Mouse (Mus musculus) spleen, postnatal 36 days (tissue): ENCODE data around the gene Trim71.
"Not testable (repeated sequence)": the region's sequence is repeated elsewhere in the genome, so short reads cannot be mapped to it uniquely, and the experiment has no call there.

Experiments
- DNase-seq, 2 experiments: peaks; one replicate each; pipeline ENCODE4 v3.0.0; 2022; ENCODE audit warnings: low spot score in 2 of 2, mixed read lengths in 1 of 2

Gene Trim71

DNA sequence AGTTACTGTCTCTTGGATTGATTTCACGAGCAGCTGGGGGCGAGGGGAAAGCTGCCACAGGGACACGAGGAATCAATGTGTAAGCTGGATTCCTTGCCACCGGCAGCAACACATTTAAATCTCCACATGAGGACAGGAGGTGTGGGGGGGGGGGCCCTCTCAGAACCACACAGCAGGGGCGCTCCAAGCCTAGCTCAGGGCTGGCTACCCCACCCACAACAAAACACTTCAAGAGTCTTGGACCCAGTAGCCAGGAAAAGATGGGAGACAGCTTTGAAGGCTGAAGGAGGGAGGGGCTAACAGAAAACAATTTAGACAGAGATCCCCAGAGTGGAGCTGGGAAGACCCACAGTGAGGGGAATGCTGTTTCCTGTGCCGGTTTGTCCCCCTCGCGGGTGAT, 38.3 kb downstream of the Trim71 start:
- DNase-seq, result no peak

- no peak for DNase-seq
These were observed 39.0 kb downstream of the Trim71 start for GRCm38 (mm10) chr9:114525073-114525633.

- DNase-seq, result no peak
These were observed 41.7 kb downstream of the Trim71 start for GRCm38 (mm10) chr9:114522501-114522900.

DNA sequence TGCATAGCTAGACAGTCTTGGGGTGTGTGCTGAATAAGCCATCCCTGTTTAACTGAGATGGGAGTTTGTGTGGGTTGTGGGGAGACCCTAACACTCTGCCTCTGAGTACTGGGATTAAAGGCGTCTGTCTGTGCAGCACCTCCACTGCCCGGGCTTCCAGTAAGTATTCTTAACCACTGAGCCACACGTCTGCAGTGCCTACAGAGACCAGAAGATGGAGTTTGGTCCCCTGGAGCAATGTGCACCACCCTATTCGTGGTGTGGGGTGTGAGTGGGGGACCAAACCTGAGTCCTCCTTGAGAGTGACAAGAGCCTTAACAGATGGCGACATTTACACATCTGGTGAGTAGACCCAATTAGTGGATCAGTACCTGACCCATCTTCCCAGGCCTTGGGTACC, 42.1 kb downstream of the Trim71 start:
- no peak for DNase-seq

DNA sequence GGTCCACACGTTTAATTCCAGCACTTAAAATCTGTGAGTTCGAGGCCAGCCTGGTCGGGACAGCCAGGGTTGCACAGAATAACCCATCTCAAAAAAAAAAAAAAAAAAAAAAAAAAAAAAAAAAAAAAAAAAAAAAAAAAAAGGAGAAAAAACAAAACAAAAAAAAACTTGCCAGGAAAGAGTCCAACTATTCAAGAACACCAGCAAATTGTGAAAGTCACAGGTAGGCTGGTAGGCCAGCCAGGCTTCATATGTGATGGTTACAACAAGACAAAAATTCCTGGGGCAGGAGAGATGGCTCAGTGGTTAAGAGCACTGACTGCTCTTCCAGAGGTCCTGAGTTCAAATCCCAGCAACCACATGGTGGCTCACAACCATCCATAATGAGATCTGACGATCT, 43.6 kb downstream of the Trim71 start:
- DNase-seq, result not testable (repeated sequence)

DNA sequence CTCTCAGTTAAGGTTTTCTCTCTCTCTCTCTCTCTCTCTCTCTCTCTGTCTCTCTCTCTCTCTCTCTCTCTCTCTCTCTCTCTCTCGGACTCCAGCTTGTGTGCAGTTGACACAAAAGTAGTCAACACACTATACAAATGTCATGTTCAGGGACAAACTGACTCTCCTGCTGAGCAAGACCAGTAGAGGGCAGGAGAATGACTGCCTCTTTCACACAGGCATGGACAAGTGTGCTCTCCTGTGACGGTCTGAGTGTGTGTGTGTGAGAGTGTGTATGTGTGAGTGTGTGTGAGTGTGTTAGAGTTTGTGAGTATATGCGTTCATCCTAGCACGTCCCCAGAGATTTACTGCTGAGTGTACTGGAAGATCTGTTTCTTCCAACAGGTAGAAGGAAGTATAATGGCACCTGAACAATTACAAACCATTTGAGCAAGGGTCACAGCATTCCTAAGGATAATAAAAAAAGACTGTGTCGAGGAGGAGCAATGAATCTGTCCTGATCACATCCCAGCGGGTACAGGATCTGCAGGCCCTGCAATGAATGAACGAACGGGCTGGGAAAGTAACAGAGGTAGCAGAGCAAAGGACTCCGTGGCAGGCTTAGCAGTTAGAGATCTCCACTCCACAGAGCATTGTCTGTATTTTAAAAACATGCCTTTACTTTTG, 45.2 kb downstream of the Trim71 start:
- no peak for DNase-seq

GRCm38 (mm10) chr9:114517924-114518497, 46.2 kb downstream of the Trim71 start:
- DNase-seq, result no peak

- no peak for DNase-seq
These were observed 48.8 kb downstream of the Trim71 start, which contains the start of gene C130032M10Rik for GRCm38 (mm10) chr9:114515364-114515763. C130032M10Rik (plus strand) TSS chr9:114515697.

DNA sequence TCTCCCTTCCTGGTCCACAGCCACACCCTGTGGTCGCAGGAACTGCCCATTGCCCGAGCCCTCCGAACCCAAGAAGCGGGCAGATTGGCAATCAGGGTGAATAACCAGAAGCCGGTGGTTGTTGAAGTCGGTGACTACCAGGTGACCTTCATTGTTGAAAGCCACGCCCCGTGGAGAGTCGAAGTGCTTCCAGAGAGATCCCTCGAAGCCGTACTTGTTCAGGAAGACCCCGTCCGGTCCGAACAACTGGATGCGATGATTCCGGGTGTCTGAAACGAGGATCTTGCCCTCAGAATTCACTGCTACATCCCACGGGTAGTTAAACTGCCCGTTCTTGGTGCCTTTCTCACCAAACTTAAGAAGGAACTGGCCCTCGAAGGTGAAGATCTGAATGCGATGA, 51.3 kb downstream of the Trim71 start:
- no peak for DNase-seq

DNA sequence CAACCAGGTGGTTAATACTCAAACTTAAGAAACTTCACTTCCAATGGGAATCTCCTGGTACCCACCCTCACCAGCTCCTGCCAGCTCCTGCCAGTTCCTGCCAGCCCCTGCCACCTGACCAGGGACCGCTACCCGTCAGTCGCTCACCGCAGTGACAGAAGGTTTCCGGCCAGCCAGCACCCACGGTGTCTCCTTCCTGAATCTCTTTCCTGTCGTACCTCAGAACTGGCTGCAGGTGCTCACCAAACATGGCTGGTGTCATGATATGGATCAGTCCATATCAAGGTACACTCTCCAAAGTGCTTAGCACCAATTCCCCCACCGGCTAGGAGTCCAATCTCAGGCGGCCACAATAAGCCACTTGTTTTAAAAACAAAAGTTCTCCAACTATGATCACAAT, 54.4 kb downstream of the Trim71 start:
- peak in 1 of 2 experiments; percentile 11 for DNase-seq

- DNase-seq, result no peak
These were observed 56.7 kb downstream of the Trim71 start for GRCm38 (mm10) chr9:114507421-114507820.

GRCm38 (mm10) chr9:114506564-114506963, 57.6 kb downstream of the Trim71 start:
- no peak for DNase-seq

GRCm38 (mm10) chr9:114504816-114505215, 59.4 kb downstream of the Trim71 start, which contains the start of gene Ccr4:
Ccr4 (minus strand) TSS chr9:114504916.
- DNase-seq, result no peak

GRCm38 (mm10) chr9:114502711-114503427, 61.3 kb downstream of the Trim71 start:
- no peak for DNase-seq

GRCm38 (mm10) chr9:114501913-114502312, 62.3 kb downstream of the Trim71 start:
- no peak for DNase-seq

DNA sequence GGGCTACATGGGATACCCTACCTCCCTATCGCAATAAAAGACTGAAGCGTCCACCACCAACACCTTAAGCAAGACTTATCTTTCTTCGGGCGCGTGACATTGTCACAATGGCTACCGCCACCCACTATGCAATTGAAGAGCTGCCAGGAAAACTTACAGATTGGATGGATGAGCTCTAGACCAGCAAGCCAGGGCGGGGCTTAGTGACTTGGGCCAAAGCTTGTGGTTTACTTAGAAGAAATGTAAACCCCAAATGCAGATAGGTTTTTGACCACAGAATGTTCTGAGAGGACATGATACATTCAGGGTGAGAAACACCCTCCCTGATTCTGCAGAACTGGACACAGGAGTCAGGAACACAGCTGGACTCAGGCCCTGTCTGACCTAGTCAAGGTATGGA, 63.1 kb downstream of the Trim71 start:
- DNase-seq, result no peak

DNA sequence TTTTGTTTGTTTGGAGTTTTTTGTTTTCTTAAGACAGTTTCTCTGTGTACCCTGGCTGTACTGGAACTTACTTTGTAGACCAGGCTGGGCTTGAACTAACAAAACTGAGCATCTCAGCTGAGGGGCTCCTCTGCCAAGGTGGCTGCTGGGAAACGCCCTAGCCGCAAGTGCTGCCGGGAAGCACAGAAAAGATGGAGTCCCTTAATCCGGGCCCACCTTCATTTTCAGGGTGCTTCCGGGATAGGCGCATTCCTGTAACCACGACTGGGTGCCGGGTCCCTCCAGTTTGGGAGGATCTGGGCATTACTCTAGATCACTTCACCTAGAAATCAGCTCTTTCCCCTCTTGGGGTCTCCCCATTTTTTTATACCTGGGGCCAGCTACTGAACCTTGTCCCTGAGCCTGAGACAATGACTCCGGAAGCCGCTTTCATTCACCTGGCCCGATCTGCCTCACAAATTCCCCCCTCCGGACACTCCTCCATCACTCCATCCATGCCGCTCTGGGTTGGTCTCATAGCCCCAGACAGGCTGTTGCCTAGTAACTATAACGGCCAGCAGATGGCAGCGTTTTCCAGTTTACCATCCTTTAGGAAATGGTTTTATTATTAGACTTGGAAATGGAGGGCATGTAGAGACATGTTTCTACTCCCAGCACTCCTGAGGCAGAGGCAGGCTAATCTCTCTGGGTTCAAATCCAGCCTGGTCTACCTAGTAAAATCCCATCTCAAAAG, 64.2 kb downstream of the Trim71 start:
- no peak for DNase-seq

DNA sequence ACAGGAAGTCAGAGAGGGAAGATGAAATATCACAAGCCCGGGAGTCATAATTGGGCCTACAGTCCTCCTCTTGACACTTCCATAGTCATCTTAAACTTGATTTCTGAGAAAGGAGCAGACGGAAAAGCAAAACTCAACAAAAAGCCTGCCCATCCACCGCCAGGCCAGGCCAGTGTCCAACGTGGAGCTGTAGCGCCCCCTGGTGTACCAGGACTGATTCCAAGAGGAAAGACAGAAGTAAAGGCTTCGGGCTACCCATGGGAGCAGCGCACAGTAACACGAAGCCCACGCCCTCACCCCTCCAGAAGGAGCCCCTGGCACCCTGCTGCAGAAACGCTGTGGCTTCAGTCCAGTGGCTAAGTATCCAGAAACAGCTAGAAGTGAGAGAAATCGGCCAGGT, 66.0 kb downstream of the Trim71 start:
- DNase-seq, result peak; percentile 44 to 54

- no peak for DNase-seq
These were observed 67.7 kb downstream of the Trim71 start for GRCm38 (mm10) chr9:114496469-114496868.

- DNase-seq, result no peak
These were observed 76.5 kb downstream of the Trim71 start for GRCm38 (mm10) chr9:114487481-114488258.

GRCm38 (mm10) chr9:114486808-114487207, 77.4 kb downstream of the Trim71 start:
- no peak for DNase-seq
